ENCODE assay signal across 17 mouse cellular contexts in the genomic region with DNA sequence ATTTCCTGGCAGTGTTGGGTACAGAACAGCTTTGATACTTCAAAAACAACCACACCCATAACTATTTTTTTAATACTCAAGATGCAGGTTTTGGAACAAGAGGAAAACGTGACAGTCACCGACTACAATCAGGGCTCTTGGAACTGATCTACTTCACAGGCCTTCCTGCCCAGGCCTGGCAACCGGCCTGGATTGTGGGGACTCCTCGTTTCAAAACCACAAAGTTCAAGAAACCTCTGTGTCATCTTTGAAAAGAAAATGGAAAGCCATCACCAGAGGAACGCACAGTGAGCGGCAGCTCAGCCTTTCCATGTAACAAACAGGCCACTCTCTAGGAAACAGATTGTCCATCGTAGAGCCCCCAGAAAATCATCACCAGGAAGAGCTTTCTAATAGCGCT. TPM values are rescaled to one million over a fixed set of nuclear protein-coding genes. Genes with fewer than 3 reads are reported as not detected.
DNase-seq lines count a peak whose midpoint lies in the region; ATAC-seq and TF ChIP-seq lines count a peak whose summit lies in the region.
"Had no signal": no experiment of that assay in that cellular context is flagged by ENCODE, and none has a peak within 500 bp of the region (broad histone marks: within the 10 kb centered on the region; RNA-seq: fewer than 3 reads in every experiment).

No protein-coding gene starts in this region.

- H3K4me2 ChIP-seq in kidney, embryonic 16.5 days (replicated peaks; ENCODE audit: low read depth, low read length): no peak overlapping the region
- no peak overlapping the region for H3K4me2 ChIP-seq in stomach, embryonic 16.5 days (ENCODE audit: low read depth, low read length)
- H3K4me2 ChIP-seq: hindbrain, embryonic 14.5 days; liver, embryonic 15.5 days; neural tube, embryonic 13.5 days had no signal

- WGBS in kidney, adult 2 months: 72% methylated on average over 8 of the region's 8 CpGs
- 92% methylated on average over 8 of the region's 8 CpGs for WGBS in kidney, embryonic 16.5 days
- WGBS in stomach, embryonic 16.5 days: 88% methylated on average over 8 of the region's 8 CpGs

- H3K4me1 ChIP-seq in kidney, adult 2 months (ENCODE audit: control insufficient read depth, insufficient read depth, low read length): peaks cover 16% of the 10 kb centered on the region
- peaks cover 35% of the 10 kb centered on the region for H3K4me1 ChIP-seq in kidney, embryonic 16.5 days (ENCODE audit: insufficient read depth, low read length)
- peaks cover 26% of the 10 kb centered on the region for H3K4me1 ChIP-seq in stomach, embryonic 16.5 days (ENCODE audit: control insufficient read depth, insufficient read depth, low read length)

- no peak overlapping the region for H3K9ac ChIP-seq in kidney, embryonic 16.5 days (replicated peaks; ENCODE audit: low read length)
- H3K9ac ChIP-seq in stomach, embryonic 16.5 days (ENCODE audit: low read length): no peak overlapping the region
- H3K9ac ChIP-seq: hindbrain, embryonic 14.5 days; liver, embryonic 15.5 days; neural tube, embryonic 13.5 days had no signal

- ATAC-seq in kidney, embryonic 16.5 days (ENCODE audit: low FRiP score, low TSS enrichment): no peak
- no peak for ATAC-seq in stomach, embryonic 16.5 days (ENCODE audit: insufficient read depth, low FRiP score)
- ATAC-seq: forebrain, embryonic 14.5 days had no signal

- TF ChIP-seq POLR2A in kidney, adult 2 months (IDR thresholded peaks at IDR 0.05; ENCODE audit: low read depth, low read length): no peak

- no peak overlapping the region for H3K27ac ChIP-seq in kidney, adult 2 months (ENCODE audit: insufficient read depth, low read depth, low read length)
- no peak overlapping the region for H3K27ac ChIP-seq in kidney, embryonic 16.5 days (ENCODE audit: low read length)
- H3K27ac ChIP-seq in stomach, embryonic 16.5 days (ENCODE audit: low read length): peak overlapping the region; percentile 55
- H3K27ac ChIP-seq: hindbrain, embryonic 14.5 days; liver, embryonic 15.5 days; neural tube, embryonic 13.5 days had no signal

- peak; percentile 26 for DNase-seq in kidney, adult 2 months
- DNase-seq in Muller cell, postnatal 12 days (ENCODE audit: inconsistent ontology term): peak; percentile 77
- DNase-seq in fibroblast of lung, adult 2 months (ENCODE audit: low read depth): peak; percentile 37
- DNase-seq in layer of hippocampus, adult 18-20 months (ENCODE audit: low spot score in 2 of 2): no peak
- no peak for DNase-seq in cerebellum, adult 11 months
- DNase-seq: adrenal gland, postnatal 14 days; cerebellum, adult 9-10 months; embryo, embryonic 11 days; gastrocnemius, postnatal 10 days; kidney, adult 11 months; spleen, adult 18-20 months had no signal

- TF ChIP-seq CTCF in kidney, adult 2 months (conservative IDR thresholded peaks at IDR 0.05; ENCODE audit: insufficient read depth, insufficient read length, low read depth, low read length): no peak

- no peaks in the 10 kb centered on the region for H3K36me3 ChIP-seq in kidney, adult 2 months (ENCODE audit: control insufficient read depth, insufficient read depth, low read length)
- H3K36me3 ChIP-seq in kidney, embryonic 16.5 days (ENCODE audit: insufficient read depth, low read length): peaks cover 20% of the 10 kb centered on the region
- peaks cover 10% of the 10 kb centered on the region; the same call in 1 of the 2 replicates for H3K36me3 ChIP-seq in stomach, embryonic 16.5 days (ENCODE audit: control insufficient read depth, insufficient read depth, low read length)

- H3K4me3 ChIP-seq in kidney, adult 2 months (ENCODE audit: insufficient read depth, low read depth, low read length): no peak overlapping the region
- no peak overlapping the region for H3K4me3 ChIP-seq in kidney, embryonic 16.5 days (ENCODE audit: low read length)
- H3K4me3 ChIP-seq in stomach, embryonic 16.5 days (replicated peaks; ENCODE audit: low read length): no peak overlapping the region
- H3K4me3 ChIP-seq: liver, embryonic 15.5 days; neural tube, embryonic 13.5 days had no signal

- H3K9me3 ChIP-seq in kidney, embryonic 16.5 days (ENCODE audit: low read length): no peaks in the 10 kb centered on the region
- H3K9me3 ChIP-seq in stomach, embryonic 16.5 days (replicated peaks; ENCODE audit: control insufficient read depth, low read length): 0 out of 2 replicates have a peak, but pooled peaks cover 3% of the 10 kb centered on the region
- H3K9me3 ChIP-seq: liver, embryonic 15.5 days; neural tube, embryonic 13.5 days had no signal

- no peaks in the 10 kb centered on the region for H3K27me3 ChIP-seq in kidney, adult 2 months (replicated peaks; ENCODE audit: control insufficient read depth, insufficient read depth, low read length)
- H3K27me3 ChIP-seq in kidney, embryonic 16.5 days (ENCODE audit: insufficient read depth, low read length): no peaks in the 10 kb centered on the region
- no peaks in the 10 kb centered on the region for H3K27me3 ChIP-seq in stomach, embryonic 16.5 days (ENCODE audit: control insufficient read depth, insufficient read depth, low read length)
- H3K27me3 ChIP-seq: liver, embryonic 15.5 days had no signal

RNA-seq across cellular contexts. Expression of a gene that starts 4.1 kb away (rescaled TPM):
- 17.3 and 17.7 TPM in 2 replicates for polyA plus RNA-seq in kidney, adult 2 months (2012; rRNA removed)
- polyA plus RNA-seq in kidney, embryonic 16.5 days (2015; fragmentation: Nextera tagmentation; extraction: Ambion mirVana): 24.0 and 27.1 TPM in 2 replicates
- polyA plus RNA-seq in stomach, embryonic 16.5 days (2015; fragmentation: Nextera tagmentation; extraction: Ambion mirVana): 28.0 and 29.7 TPM in 2 replicates
- 1 to 10 TPM; 2.5 to 3.0 TPM for total RNA-seq in layer of hippocampus, adult 18-20 months (2021)

RNA-seq across cellular contexts. Expression of a gene that starts 5.3 kb away (rescaled TPM):
- polyA plus RNA-seq in kidney, adult 2 months (2012; rRNA removed): 0.34 and 0.61 TPM in 2 replicates
- 91.5 and 96.6 TPM in 2 replicates for polyA plus RNA-seq in kidney, embryonic 16.5 days (2015; fragmentation: Nextera tagmentation; extraction: Ambion mirVana)
- polyA plus RNA-seq in stomach, embryonic 16.5 days (2015; fragmentation: Nextera tagmentation; extraction: Ambion mirVana): 66.1 and 71.3 TPM in 2 replicates
- 1 to 10 TPM in 1 of 2 experiments, under 1 TPM in 1; 0.45 to 1.2 TPM for total RNA-seq in layer of hippocampus, adult 18-20 months (2021)

Comparison
In these comparisons a context has a peak if more than half of its experiments do, and no peak if none do; other contexts are left out.
1. RNA of a gene that starts 5.3 kb away (polyA plus RNA-seq): 91.5 to 96.6 TPM in kidney, embryonic 16.5 days and 66.1 to 71.3 TPM in stomach, embryonic 16.5 days; 0.34 to 0.61 TPM in kidney, adult 2 months; every median in the first group is over 10 times any median in the second.
2. DNase-seq: peak in kidney, adult 2 months (single experiment), Muller cell, postnatal 12 days (single experiment) and fibroblast of lung, adult 2 months (single experiment); none in layer of hippocampus, adult 18-20 months (0 of 2) and cerebellum, adult 11 months (single experiment).